Mouse (Mus musculus) brain, embryonic 14.5 days (tissue): ENCODE results near the gene Plscr5.

Source experiments
- CTCF ChIP-seq: fragments of 200-500 bp; IDR thresholded peaks from 2 replicates; pipeline ENCODE4 v1.5.1; 2012; ENCODE audit warnings: inconsistent platforms, mild to moderate bottlenecking, moderate library complexity, borderline replicate concordance; ENCODE audit not compliant: insufficient read depth, insufficient read length; ENCODE audit errors: extremely low read depth
- POLR2A ChIP-seq: fragments of 200-500 bp; IDR thresholded peaks from 2 replicates; pipeline ENCODE4 v1.6.1; 2012; ENCODE audit warnings: mild to moderate bottlenecking, inconsistent platforms, borderline replicate concordance; ENCODE audit not compliant: poor library complexity, insufficient read depth, insufficient read length, severe bottlenecking; ENCODE audit errors: extremely low read depth

DNA sequence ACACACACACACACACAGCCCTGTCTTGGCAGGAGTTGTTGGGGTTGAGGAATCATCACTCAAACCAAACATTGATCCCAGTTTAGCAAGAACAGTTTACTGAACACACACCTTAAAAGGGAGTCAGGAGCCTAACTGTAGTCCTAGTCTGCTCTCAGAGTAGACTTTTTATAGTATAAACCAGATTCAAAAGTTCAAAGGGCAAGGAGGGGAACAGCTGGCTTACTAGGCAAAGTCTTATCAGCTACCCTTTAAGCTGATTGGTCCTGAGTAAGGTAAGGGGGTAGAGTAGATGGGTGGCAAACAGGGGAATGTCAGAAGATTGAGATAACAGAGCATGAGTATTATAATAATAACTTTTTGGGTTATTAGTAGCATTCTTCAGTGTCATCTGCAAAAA is 28.7 kb downstream of the Plscr5 start:
- TF ChIP-seq POLR2A (no peak), CTCF (no peak)
